Mouse (Mus musculus) left cerebral cortex, adult 8-10 months (tissue): ENCODE results near the gene Tmem160. TPM values are rescaled to one million over a fixed set of nuclear protein-coding genes. Genes with fewer than 3 reads are reported as not detected.
A peak's percentile ranks its signal among the peaks of the same experiment; 100 is the strongest.

ENCODE experiments used
- DNase-seq, 2 experiments: peaks; one replicate each; pipeline ENCODE4 v3.0.0; 2022; ENCODE audit warnings: low spot score in 2 of 2
- total RNA-seq, 4 experiments: library from RNA; stranded (reverse); gene quantifications; 2 replicates each; pipeline ENCODE4 v1.2.4; 2022

Tmem160 gene
- total RNA-seq, 4 experiments from 2014 or later: 53.3 to 81.3 (median 69.6) TPM

GRCm38 (mm10) chr7:16441241-16441640 lies 11.3 kb upstream of the Tmem160 start:
- no peak for DNase-seq

GRCm38 (mm10) chr7:16451656-16452055 lies 923 bp upstream of the Tmem160 start:
- no peak for DNase-seq

- peak; percentile 32 to 50 for DNase-seq
These were observed 636 bp downstream of the Tmem160 start for GRCm38 (mm10) chr7:16453118-16453711.

- no peak for DNase-seq
These were observed 2.4 kb downstream of the Tmem160 start for GRCm38 (mm10) chr7:16455016-16455415.

- DNase-seq: no peak
These were observed 3.7 kb downstream of the Tmem160 start for GRCm38 (mm10) chr7:16456289-16456688.

GRCm38 (mm10) chr7:16460566-16460965 lies 8.0 kb downstream of the Tmem160 start:
- DNase-seq: no peak

GRCm38 (mm10) chr7:16461151-16461550 lies 8.6 kb downstream of the Tmem160 start:
- DNase-seq: no peak

GRCm38 (mm10) chr7:16461705-16462104 lies 9.1 kb downstream of the Tmem160 start:
- DNase-seq: no peak

GRCm38 (mm10) chr7:16463214-16463613 lies 10.6 kb downstream of the Tmem160 start:
- DNase-seq: peak in 1 of 2 experiments; percentile 73

GRCm38 (mm10) chr7:16465160-16465559 lies 12.6 kb downstream of the Tmem160 start:
- peak in 1 of 2 experiments; percentile 51 for DNase-seq

- no peak for DNase-seq
These were observed 13.0 kb downstream of the Tmem160 start for GRCm38 (mm10) chr7:16465568-16465967.

- no peak for DNase-seq
These were observed 14.0 kb downstream of the Tmem160 start for GRCm38 (mm10) chr7:16466565-16466964.

GRCm38 (mm10) chr7:16468115-16468514 lies 15.5 kb downstream of the Tmem160 start:
- DNase-seq: no peak

- DNase-seq: no peak
These were observed 19.0 kb downstream of the Tmem160 start for GRCm38 (mm10) chr7:16471549-16471948.

- DNase-seq: no peak
These were observed 19.6 kb downstream of the Tmem160 start for GRCm38 (mm10) chr7:16472116-16472709.

GRCm38 (mm10) chr7:16473847-16474246 lies 21.3 kb downstream of the Tmem160 start:
- DNase-seq: no peak

GRCm38 (mm10) chr7:16474445-16474844 lies 21.9 kb downstream of the Tmem160 start:
- DNase-seq: no peak

GRCm38 (mm10) chr7:16475321-16475720 lies 22.7 kb downstream of the Tmem160 start:
- no peak for DNase-seq

- DNase-seq: no peak
These were observed 23.4 kb downstream of the Tmem160 start for GRCm38 (mm10) chr7:16475764-16476599.

GRCm38 (mm10) chr7:16476600-16476989 lies 24.0 kb downstream of the Tmem160 start:
- DNase-seq: no peak

- DNase-seq: no peak
These were observed 25.0 kb downstream of the Tmem160 start, which contains the start of gene Npas1 for GRCm38 (mm10) chr7:16477628-16478027. TSS of gene Npas1 (minus strand) at chr7:16477728.

GRCm38 (mm10) chr7:16488816-16489215 lies 36.2 kb downstream of the Tmem160 start:
- DNase-seq: no peak
